Mouse (Mus musculus): ENCODE results near the gene Mcm3ap.

DNA sequence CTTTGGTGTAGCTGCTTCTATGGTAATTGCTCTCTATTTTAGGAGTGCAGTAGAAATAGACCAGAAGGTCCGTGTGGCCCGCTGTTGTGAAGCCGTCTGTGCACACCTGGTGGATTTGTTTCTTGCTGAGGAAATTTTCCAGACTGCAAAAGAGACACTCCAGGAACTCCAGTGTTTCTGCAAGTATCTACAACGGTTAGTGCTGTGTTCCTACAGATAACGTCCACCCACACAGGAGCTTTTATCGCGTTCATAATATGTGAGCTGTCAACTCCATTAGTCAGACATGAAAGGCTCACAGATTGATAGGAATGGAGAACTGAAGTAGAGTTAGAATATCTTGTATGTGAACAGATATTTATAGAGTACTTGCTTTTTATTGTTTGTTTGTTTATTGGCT is 27.6 kb downstream of the Mcm3ap start:
- TF ChIP-seq GATA1 (IDR thresholded peaks at IDR 0.05; ENCODE audit: borderline replicate concordance, low read length) (no peak), CTCF (IDR thresholded peaks at IDR 0.05; ENCODE audit: low read depth, low read length) (no peak), POLR2AphosphoS5 (IDR thresholded peaks at IDR 0.05; ENCODE audit: insufficient replicate concordance, low read depth, low read length) (no peak), TAL1 (conservative IDR thresholded peaks at IDR 0.05; ENCODE audit: low read depth, low read length) (peak; percentile 43; the same call in 1 of the 2 replicates), GATA2 (IDR thresholded peaks at IDR 0.05; ENCODE audit: borderline replicate concordance, low read depth, low read length) (no peak)
